Mouse (Mus musculus): ENCODE measurements around the gene Bhlha15. TPM values are rescaled to one million over a fixed set of nuclear protein-coding genes. Genes with fewer than 3 reads are reported as not detected.

Bhlha15 gene
- total and polyA plus RNA-seq, 3 experiments: 4.1 to 4.3 TPM; not detected in 1

- Histone ChIP-seq H3K27ac (ENCODE audit: control insufficient read depth, low read depth, low read length) (no peak overlapping the region), H3K27me3 (ENCODE audit: control insufficient read depth in 1 of 2, insufficient read depth in 2 of 2, low read length in 2 of 2) (no peaks in the 10 kb centered on the region)
- DNase-seq (ENCODE audit: low read depth, low spot score): peak; percentile 74
These were observed 41.3 kb downstream of the Bhlha15 start for GRCm38 (mm10) chr5:144231410-144231809.

DNA sequence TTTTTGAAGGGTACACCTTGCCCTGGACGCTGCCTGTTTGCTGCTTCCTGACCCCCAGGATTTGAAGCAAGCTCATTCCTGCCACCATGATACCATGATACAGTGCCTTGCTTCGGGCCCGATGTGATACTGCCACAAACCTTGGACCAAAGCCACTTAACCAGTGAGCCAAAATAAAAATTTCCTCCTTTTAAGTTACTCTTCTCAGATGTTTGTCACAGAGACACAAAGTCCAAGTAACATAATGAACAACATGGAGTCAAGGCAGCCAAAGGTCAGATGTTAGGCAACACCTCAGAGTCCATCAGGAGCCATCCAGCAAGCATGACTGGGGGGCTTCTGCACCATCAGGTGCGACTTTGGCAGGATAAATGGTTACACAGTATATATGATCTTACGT is 42.4 kb downstream of the Bhlha15 start:
- no peak overlapping the region for H3K4me3 ChIP-seq (ENCODE audit: control insufficient read depth in 1 of 2, insufficient read depth in 1 of 2, low read depth in 2 of 2, low read length in 2 of 2)
- TF ChIP-seq ZMIZ1 (IDR thresholded peaks at IDR 0.05; ENCODE audit: low read depth, low read length) (no peak), HCFC1 (IDR thresholded peaks at IDR 0.05; ENCODE audit: low read depth, low read length) (no peak), MAFK (IDR thresholded peaks at IDR 0.05; ENCODE audit: borderline replicate concordance, low read depth, low read length) (no peak), POLR2AphosphoS5 (IDR thresholded peaks at IDR 0.05; ENCODE audit: borderline replicate concordance, low read depth, low read length) (no peak), SMC3 (IDR thresholded peaks at IDR 0.05; ENCODE audit: low read depth, low read length) (no peak), RCOR1 (IDR thresholded peaks at IDR 0.05; ENCODE audit: low read depth, low read length) (no peak), NRF1 (IDR thresholded peaks at IDR 0.05; ENCODE audit: insufficient read depth, low read depth, low read length, poor library complexity, severe bottlenecking) (no peak), MAZ (IDR thresholded peaks at IDR 0.05; ENCODE audit: low read depth, low read length) (no peak), MEF2A (IDR thresholded peaks at IDR 0.05; ENCODE audit: extremely low read depth, insufficient replicate concordance, low read depth, low read length, poor library complexity, severe bottlenecking) (no peak), USF1 (IDR thresholded peaks at IDR 0.05; ENCODE audit: low read depth, low read length) (no peak), MXI1 (IDR thresholded peaks at IDR 0.05; ENCODE audit: low read depth, low read length) (no peak)
- no peak overlapping the region for H3K27ac ChIP-seq (ENCODE audit: control insufficient read depth, low read depth, low read length)
- H3K27me3 ChIP-seq (ENCODE audit: control insufficient read depth in 1 of 2, insufficient read depth in 2 of 2, low read length in 2 of 2): no peaks in the 10 kb centered on the region
- no peak for DNase-seq (ENCODE audit: low read depth, low spot score)
- no peaks in the 10 kb centered on the region for H3K9me3 ChIP-seq (replicated peaks; ENCODE audit: insufficient read depth, low read length)
- H3K9ac ChIP-seq (ENCODE audit: control insufficient read depth, low read depth, low read length, poor library complexity, severe bottlenecking): no peak overlapping the region
- no peaks in the 10 kb centered on the region for H3K79me2 ChIP-seq (ENCODE audit: control insufficient read depth, insufficient read depth, low read length, poor library complexity)
- peaks cover 0 to 7% of the 10 kb centered on the region in 2 experiments; a peak in 2 of 4 replicates for H3K4me1 ChIP-seq (ENCODE audit: control insufficient read depth in 1 of 2, insufficient read depth in 2 of 2, low read length in 2 of 2)
- H3K36me3 ChIP-seq (ENCODE audit: control insufficient read depth in 1 of 2, insufficient read depth in 2 of 2, low read length in 2 of 2): peaks cover 0 to 2% of the 10 kb centered on the region in 2 experiments; a peak in 2 of 4 replicates

More at GRCm38 (mm10) chr5:144231410-144231809, 41.3 kb downstream of the Bhlha15 start:
- H3K9ac ChIP-seq (ENCODE audit: control insufficient read depth, low read depth, low read length, poor library complexity, severe bottlenecking): no peak overlapping the region
- no peaks in the 10 kb centered on the region for H3K79me2 ChIP-seq (ENCODE audit: control insufficient read depth, insufficient read depth, low read length, poor library complexity)
- H3K36me3 ChIP-seq (ENCODE audit: control insufficient read depth in 1 of 2, insufficient read depth in 2 of 2, low read length in 2 of 2): peaks cover 0 to 2% of the 10 kb centered on the region in 2 experiments; a peak in 2 of 4 replicates
- H3K4me1 ChIP-seq (ENCODE audit: control insufficient read depth in 1 of 2, insufficient read depth in 2 of 2, low read length in 2 of 2): peaks cover 0 to 7% of the 10 kb centered on the region in 2 experiments; a peak in 2 of 4 replicates
- H3K9me3 ChIP-seq (replicated peaks; ENCODE audit: insufficient read depth, low read length): no peaks in the 10 kb centered on the region
- H3K4me3 ChIP-seq (ENCODE audit: control insufficient read depth in 1 of 2, insufficient read depth in 1 of 2, low read depth in 2 of 2, low read length in 2 of 2): no peak overlapping the region
- TF ChIP-seq TBP (IDR thresholded peaks at IDR 0.05; ENCODE audit: low read depth, low read length) (no peak), NELFE (IDR thresholded peaks at IDR 0.05; ENCODE audit: low read depth, low read length) (no peak), ZC3H11A (IDR thresholded peaks at IDR 0.05; ENCODE audit: low read depth, low read length) (peak; percentile 50; the same call in 1 of the 2 replicates), MYC (IDR thresholded peaks at IDR 0.05; ENCODE audit: low read depth, low read length) (peak; percentile 57; the same call in 1 of the 2 replicates), UBTF (IDR thresholded peaks at IDR 0.05; ENCODE audit: borderline replicate concordance, insufficient read depth, low read depth, low read length) (no peak), CTCF (IDR thresholded peaks at IDR 0.05 in 2 of 3, conservative IDR thresholded peaks at IDR 0.05 in 1 of 3; ENCODE audit: control insufficient read depth in 1 of 3, insufficient read depth in 1 of 3, low read depth in 2 of 3, low read length in 3 of 3, poor library complexity in 1 of 3, severe bottlenecking in 1 of 3) (peak; percentile 18 to 76 (median 63); a peak in 5 of 6 replicates), SIN3A (IDR thresholded peaks at IDR 0.05; ENCODE audit: low read length) (peak; percentile 48), SMC3 (IDR thresholded peaks at IDR 0.05; ENCODE audit: low read depth, low read length) (peak; percentile 74), RAD21 (IDR thresholded peaks at IDR 0.05; ENCODE audit: low read depth, low read length) (peak; percentile 43), JUND (IDR thresholded peaks at IDR 0.05; ENCODE audit: low read depth, low read length) (no peak), GATA1 (IDR thresholded peaks at IDR 0.05; ENCODE audit: low read depth, low read length) (no peak), ZNF384 (IDR thresholded peaks at IDR 0.05; ENCODE audit: low read depth, low read length) (peak; percentile 13; the same call in 1 of the 2 replicates)

All from MEL (cell line).